Mouse (Mus musculus): Measurements from ENCODE around the gene Dclk3. TPM values are rescaled to one million over a fixed set of nuclear protein-coding genes. Genes with fewer than 3 reads are reported as not detected.

Dclk3 gene
- not detected for polyA plus RNA-seq (2017; shearing (Covaris generic))

- ATAC-seq, result no peak
These were observed at the start of gene Dclk3 for GRCm38 (mm10) chr9:111438904-111439835. TSS of gene Dclk3 (plus strand) at chr9:111439081.

DNA sequence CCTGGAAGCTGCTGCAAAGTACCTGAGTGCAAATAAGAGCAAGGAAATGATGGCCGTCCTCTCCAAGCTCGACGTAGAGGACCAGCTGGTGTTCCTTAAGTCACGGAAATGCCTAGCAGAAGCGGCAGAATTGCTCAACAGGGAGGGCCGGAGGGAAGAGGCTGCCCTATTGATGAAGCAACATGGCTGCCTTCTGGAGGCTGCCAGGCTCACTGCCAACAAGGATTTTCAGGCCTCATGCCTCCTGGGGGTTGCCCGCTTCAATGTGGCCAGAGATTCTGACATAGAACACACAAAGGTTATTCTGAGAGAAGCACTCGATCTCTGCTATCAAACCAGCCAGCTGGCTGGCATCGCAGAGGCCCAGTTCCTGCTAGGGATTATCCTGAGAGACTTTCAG, 48.9 kb upstream of the Dclk3 start:
- ATAC-seq, result no peak

DNA sequence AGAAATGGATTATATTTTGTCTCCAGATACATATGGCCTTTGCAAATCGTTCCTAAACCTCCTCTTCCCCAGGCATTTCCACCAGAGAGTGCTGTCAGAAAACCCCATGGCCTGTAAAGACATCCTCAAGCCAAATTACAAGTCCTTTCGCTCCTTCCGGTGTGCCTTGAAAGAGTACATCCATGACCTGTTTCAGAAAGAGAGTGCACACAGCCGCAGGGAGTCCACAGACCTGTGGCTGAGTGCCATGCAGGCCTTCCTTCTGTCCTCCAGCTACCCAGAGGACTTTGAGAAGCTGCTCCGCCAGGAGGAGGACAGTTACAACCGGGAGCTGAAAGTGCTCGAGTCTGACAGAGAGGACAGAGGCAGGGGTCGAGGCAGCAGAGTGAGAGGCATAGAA, 47.8 kb upstream of the Dclk3 start:
- no peak for ATAC-seq

- ATAC-seq, result no peak
These were observed 46.9 kb upstream of the Dclk3 start for GRCm38 (mm10) chr9:111391926-111392442.

DNA sequence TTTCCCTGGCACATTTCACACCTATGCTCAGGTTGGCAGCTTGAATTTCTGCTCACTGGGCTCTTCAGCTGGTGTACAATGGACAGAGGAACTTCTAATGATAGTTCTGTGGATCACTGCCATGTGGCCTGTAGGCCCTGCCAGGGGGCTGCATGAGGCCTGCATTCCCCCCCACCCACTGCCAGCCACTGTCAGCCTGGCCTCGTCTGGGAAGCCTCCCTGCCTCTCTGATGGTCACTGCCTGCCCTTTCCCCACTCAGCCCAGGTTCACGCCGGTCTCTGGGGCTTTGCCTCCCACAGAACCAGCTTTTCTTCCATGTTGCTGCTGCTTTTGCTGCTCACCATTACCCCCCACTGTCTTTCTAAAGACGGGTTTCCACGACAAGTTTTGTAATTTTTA, 43.6 kb upstream of the Dclk3 start:
- no peak for ATAC-seq

DNA sequence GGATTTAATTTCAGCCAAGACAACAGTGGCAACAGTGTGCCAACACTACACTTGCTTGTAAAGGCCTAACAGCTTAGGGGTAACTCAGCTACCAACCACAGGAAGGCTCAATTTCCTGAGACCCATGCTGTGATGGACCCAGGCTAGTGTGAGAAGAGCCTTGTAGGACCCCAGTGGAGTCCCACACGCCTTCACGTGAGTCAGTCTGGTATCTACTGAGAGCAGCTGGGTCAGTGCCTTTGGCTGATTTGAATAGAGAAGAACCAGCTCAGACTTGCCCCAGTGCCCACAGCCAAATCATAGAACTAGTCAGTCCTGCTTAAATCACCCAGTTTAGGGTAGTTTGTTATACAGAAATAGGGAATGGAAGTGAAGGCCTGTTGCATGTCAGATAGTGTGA, 40.8 kb upstream of the Dclk3 start:
- no peak for ATAC-seq

- no peak for ATAC-seq
These were observed 38.8 kb upstream of the Dclk3 start for GRCm38 (mm10) chr9:111400089-111400488.

DNA sequence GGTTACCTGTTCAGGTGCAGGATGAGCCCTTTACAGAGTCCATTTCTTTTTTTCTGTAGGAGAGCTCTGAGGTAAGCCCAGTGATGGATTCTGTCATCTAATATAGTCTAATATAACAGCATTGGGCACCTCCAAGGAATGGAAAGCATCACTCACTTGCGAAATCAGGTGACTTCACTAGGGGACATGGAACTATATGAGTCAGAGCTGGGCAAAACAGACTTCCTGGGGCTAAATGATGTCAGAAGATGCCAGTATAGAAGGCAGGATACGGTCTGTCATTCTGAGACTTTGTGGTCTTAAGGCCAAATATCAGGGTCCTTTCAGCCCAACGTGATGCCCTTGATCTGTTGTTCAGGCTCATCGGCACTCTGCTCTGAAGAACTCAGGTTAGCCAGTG, 35.7 kb upstream of the Dclk3 start:
- ATAC-seq, result no peak

GRCm38 (mm10) chr9:111404346-111405079, 34.4 kb upstream of the Dclk3 start:
- ATAC-seq, result no peak

DNA sequence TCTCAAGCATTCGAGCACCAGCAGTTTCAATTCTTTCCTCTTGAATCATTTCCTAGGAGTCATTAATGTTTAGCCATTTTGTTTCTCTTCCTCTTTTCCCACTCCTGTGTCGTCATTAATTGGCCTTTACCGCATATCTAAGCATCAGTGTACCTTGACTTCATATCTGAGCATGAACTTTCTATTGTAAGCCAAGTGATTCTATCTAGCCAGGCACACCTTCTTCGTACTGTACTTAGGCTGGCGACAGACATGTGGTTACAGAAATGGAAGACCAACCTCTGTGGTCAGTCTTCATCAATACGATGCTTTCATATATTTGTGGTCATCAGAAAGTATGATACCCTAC, 33.8 kb upstream of the Dclk3 start:
- no peak for ATAC-seq

GRCm38 (mm10) chr9:111408012-111408411, 30.9 kb upstream of the Dclk3 start:
- no peak for ATAC-seq

DNA sequence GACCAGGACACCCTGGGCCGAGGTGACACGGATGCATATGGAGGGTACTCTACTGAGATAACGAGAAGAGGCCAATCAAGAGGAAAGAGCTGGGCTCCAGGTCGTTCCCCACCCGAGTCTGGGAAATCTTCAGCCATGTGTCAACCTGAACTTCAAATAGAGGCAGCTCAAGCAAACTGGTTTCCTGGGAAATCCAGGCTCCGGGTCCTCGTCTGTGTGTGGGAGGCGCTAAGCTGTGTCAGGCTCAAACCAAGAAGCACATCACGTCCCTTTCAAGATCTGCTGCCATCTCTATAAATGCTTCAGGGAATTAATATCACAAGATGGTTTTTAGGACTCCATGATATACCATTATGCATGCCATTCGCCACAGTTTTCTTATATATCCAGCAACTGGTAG, 30.5 kb upstream of the Dclk3 start:
- no peak for ATAC-seq

DNA sequence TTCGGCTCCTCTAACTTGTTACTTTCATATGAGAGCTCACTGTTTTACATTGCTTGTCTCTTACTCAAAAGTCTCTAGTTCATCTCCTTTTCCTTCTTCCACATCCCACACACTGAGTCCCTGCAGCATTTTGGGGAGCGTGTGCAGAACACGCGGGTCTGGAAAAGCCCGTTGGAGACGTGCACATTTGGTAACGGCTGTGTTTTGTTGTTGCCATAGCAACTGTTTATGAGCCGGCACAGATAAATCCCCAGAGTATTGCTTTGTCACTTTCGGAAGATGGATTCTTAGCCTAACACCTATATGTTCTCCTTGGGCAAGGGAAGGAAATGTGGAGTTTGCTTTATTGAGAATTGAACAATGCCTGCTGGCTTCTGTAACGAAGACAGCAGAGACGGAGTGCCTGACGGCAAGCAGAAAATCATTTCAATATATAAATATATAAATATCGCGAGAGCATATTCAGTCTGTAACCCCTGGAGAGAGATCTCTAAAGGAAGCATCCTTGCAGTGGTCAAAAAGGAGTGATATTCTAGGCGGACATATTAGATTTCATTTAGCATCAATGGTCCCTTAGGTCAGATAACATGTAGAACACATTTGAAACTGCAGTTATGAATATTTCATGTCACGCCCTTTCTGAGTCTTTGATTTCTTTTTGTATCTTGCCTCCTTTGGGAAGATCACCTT, 26.3 kb upstream of the Dclk3 start:
- ATAC-seq, result no peak

GRCm38 (mm10) chr9:111421862-111422261, 17.0 kb upstream of the Dclk3 start:
- ATAC-seq, result no peak

DNA sequence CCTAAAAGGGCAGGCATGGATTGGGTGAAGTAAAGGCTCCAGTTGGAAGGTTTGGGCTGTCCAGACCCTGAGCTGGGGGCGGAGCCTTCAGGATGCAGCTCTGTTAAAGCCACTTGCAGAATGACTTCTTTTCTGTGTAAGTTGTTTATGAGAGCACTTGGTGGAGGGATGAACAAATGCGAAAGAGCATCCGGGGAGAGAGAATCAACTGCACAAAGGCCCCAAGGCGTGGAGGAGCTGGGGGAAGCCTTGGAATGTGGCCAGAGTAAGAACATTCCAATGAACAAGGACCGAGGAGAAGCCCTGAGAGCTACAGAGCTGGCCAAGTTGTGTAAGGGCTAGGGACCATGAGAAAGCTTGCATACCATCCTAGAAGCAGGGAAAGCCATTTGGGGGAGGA, 16.3 kb upstream of the Dclk3 start:
- ATAC-seq, result no peak

DNA sequence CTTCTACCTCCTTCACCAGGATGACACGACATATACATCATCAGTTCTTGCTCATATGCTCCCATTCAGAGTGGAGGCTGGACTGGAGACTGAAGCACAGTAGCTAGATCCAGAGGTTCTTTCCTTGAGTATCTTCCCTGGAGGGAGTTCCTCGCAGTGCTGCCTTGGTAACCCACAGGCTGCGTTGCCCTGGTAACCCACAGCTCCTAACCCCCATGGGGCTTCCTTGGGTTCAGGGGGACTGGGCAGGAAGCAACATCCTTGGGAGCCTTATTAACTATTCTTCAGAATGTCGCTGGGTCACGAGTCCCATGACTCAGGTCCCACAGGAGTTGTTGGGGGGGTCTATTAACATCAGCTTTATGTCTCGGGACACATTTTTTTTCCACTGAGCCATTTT, 13.8 kb upstream of the Dclk3 start:
- no peak for ATAC-seq

GRCm38 (mm10) chr9:111425952-111426351, 12.9 kb upstream of the Dclk3 start:
- ATAC-seq, result no peak

DNA sequence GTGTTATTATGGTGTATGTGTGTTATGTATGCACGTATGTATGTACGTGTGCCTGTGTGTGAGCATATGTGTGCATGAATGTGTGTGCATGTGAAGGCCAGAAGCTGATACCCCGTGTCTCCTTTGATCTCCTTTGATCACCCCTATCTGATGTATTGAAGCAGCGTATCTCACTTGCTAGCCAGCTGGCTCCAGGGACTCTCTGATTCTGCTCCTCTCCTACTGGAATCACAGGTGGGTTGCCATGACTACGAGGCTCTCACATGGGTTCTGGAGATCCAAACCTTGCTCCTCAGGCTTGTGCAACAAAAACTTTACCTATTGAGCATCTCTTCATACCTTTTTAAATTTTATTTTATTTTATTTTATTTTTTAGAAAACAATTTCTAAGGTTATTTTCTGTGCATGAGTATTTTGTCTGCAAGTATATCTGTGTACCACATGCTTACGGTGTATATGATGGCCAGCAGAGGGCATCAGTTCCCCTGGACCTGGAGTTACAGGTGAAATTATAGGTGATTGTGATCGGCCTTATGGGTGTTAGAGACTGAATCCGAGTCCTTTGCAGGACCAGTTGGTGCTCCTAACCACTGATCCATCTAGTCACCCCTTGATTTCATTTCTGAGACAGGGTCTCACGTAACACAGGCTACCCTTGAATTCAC, 10.9 kb upstream of the Dclk3 start:
- no peak for ATAC-seq

- no peak for ATAC-seq
These were observed 10.1 kb upstream of the Dclk3 start for GRCm38 (mm10) chr9:111428698-111429362.

DNA sequence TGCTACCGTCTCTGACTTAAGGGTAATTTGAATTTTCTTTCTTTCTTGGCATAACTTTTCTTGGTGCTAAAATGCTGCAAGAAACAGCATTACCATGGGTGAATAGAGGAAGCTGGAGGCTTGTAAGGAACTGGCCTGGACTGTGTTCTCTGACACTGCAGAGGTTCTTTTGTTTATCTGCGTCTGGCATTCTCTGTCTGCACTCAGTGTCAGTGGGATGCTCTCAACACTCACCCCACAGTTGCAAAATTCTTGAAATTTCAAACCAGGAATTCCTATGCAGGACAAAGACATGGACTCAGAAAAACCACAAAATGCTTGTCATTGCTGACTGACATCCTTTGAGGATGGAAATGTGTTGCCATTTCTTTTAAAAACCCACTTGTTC, 9.5 kb upstream of the Dclk3 start:
- no peak for ATAC-seq

GRCm38 (mm10) chr9:111435429-111435828, 3.5 kb upstream of the Dclk3 start:
- ATAC-seq, result no peak

- no peak for ATAC-seq
These were observed 938 bp downstream of the Dclk3 start for GRCm38 (mm10) chr9:111439836-111440201.

Data from CD4-positive, CD25-positive, alpha-beta regulatory T cell, adult 4 months (primary cell).